Mouse (Mus musculus): Measurements from ENCODE around the gene Pcif1. TPM values are rescaled to one million over a fixed set of nuclear protein-coding genes. Genes with fewer than 3 reads are reported as not detected.

Gene Pcif1
- polyA plus RNA-seq, 1 experiment, result 46.5 TPM

DNA sequence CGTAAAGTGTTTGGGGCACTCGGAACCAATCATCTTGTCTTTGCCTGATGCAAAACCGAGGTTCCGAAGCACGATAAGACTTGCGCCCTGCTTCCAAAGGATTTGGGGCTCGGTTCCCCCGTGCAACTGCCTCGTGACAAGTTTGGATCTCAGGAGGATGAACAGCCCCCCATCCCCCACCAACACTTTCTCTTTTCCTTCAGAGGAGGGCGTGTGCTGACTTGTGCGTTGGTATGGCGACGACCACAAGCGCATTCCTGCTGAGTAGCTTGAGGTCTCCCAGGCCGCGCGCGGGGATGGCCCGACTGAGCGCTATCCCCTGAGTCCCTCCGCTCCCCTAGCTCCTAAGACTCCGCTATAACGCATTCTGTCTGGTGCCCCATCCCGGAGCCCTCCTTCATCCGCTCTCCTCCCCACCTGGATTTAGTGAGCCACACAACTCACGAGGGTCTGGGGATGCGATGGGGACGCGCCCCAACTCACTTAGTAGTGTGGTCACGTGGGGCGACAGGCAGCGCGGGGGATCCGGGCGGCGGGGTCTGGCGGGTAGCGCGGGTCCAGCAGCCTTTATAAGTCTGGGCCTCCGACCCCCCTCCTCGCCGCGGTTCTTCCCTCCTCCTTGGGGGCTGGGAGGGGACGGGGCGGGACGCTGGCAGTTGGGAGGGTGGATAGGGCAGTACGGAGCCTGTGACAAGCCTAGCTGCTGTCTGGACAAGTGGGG is 21.8 kb upstream of the Pcif1 start, which contains the start of gene Pltp:
Gene Pltp (minus strand): TSS at position 611 of the 721 bp plus-strand sequence.
- Histone ChIP-seq H3K79me3 (ENCODE audit: low read depth) (no peaks in the 10 kb centered on the region), H3ac (ENCODE audit: control insufficient read depth, insufficient read length, low read depth) (peak within 1 kb of the TSS; percentile 72), H3K27me3 (ENCODE audit: control insufficient read depth, insufficient read depth, insufficient read length) (no peaks in the 10 kb centered on the region), H3K79me2 (ENCODE audit: control insufficient read depth, insufficient read depth) (no peaks in the 10 kb centered on the region), H3K36me3 (ENCODE audit: control insufficient read depth, insufficient read depth) (no peaks in the 10 kb centered on the region), H3K4me3 (ENCODE audit: insufficient read depth, poor library complexity, severe bottlenecking) (peak within 1 kb of the TSS; percentile 48)
- no peak for TF ChIP-seq MYOD1 (IDR thresholded peaks at IDR 0.05; ENCODE audit: control insufficient read depth, insufficient read length, low read depth)
- peak; percentile 64 for TF ChIP-seq MAX (IDR thresholded peaks at IDR 0.05)
- peak; percentile 78 for TF ChIP-seq USF1 (IDR thresholded peaks at IDR 0.05; ENCODE audit: low read depth)

DNA sequence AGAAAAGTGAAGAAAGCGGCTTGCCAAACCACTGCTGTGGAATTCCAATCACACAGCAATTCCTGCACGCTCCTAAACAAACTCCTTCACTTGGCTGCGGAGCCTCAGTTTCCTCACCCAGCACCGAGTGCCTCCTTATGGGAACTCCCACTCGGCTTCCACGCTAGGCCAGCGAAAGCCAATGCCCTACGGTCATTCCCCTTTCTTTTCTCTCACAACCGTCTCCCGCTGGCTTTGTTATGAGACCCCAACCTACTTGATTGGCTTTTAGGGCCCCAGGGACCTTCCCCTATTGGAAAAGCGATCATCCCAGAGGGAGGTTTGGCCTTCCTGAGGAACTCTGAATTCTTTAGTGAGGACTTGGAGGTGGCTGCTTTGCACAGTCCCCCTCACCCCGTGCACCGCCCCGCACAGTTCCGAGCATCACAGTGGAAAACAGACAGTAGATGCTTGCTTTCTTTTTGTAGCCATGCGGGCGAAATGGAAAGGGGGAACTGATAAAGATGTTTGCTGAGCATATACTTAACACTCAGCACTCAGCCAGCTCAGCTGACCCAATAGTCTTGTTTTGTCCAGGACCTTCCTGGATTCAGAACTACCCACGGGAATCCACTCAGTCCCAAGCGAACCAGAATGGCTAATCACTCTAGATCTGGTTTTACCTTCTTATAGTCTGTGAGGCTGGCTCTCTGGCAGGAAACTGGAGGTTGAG is 21.1 kb upstream of the Pcif1 start:
- no peaks in the 10 kb centered on the region for H3K27me3 ChIP-seq (ENCODE audit: control insufficient read depth, insufficient read depth, insufficient read length)
- TF ChIP-seq MYOG (IDR thresholded peaks at IDR 0.05; ENCODE audit: control insufficient read depth, extremely low read depth, insufficient read length) (no peak), MAX (IDR thresholded peaks at IDR 0.05) (no peak), USF1 (IDR thresholded peaks at IDR 0.05; ENCODE audit: low read depth) (no peak), CTCF (IDR thresholded peaks at IDR 0.05; ENCODE audit: control insufficient read depth, insufficient read depth, insufficient read length) (no peak), CEBPB (IDR thresholded peaks at IDR 0.05; ENCODE audit: low read depth) (no peak), FOSL1 (IDR thresholded peaks at IDR 0.05; ENCODE audit: insufficient read depth, low read length, poor library complexity, severe bottlenecking) (no peak), MYOD1 (IDR thresholded peaks at IDR 0.05; ENCODE audit: control insufficient read depth, insufficient read length, low read depth) (no peak)
- no peaks in the 10 kb centered on the region for H3K79me3 ChIP-seq (ENCODE audit: low read depth)
- H3K4me3 ChIP-seq (ENCODE audit: insufficient read depth, poor library complexity, severe bottlenecking), result peak overlapping the region; percentile 11
- H3ac ChIP-seq (ENCODE audit: control insufficient read depth, insufficient read length, low read depth), result peak overlapping the region; percentile 72
- H3K36me3 ChIP-seq (ENCODE audit: control insufficient read depth, insufficient read depth), result no peaks in the 10 kb centered on the region
- no peaks in the 10 kb centered on the region for H3K79me2 ChIP-seq (ENCODE audit: control insufficient read depth, insufficient read depth)

DNA sequence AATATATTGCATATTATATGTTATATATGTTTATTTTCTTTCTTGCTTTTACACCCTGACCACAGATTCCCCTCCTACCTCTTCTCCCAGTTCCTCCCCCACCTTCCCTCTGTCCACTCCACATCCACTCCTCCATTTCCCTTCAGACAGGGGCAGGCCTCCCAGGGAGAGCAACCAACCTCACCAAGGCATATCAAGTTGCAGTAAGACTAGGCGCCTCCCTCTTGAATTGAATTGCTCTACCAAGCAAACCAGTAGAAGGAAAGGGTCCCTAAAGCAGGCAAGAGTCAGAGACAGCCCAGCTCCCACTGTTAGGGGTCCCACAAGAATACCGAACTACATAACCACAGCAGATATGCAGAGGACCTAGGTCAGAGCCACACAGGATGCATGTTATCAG is 19.9 kb upstream of the Pcif1 start:
- Histone ChIP-seq H3K36me3 (ENCODE audit: control insufficient read depth, insufficient read depth) (no peaks in the 10 kb centered on the region), H3K79me3 (ENCODE audit: low read depth) (no peaks in the 10 kb centered on the region), H3ac (ENCODE audit: control insufficient read depth, insufficient read length, low read depth) (no peak overlapping the region), H3K4me3 (ENCODE audit: insufficient read depth, poor library complexity, severe bottlenecking) (no peak overlapping the region), H3K79me2 (ENCODE audit: control insufficient read depth, insufficient read depth) (no peaks in the 10 kb centered on the region), H3K27me3 (ENCODE audit: control insufficient read depth, insufficient read depth, insufficient read length) (no peaks in the 10 kb centered on the region)
- TF ChIP-seq CEBPB (IDR thresholded peaks at IDR 0.05; ENCODE audit: low read depth) (no peak), FOSL1 (IDR thresholded peaks at IDR 0.05; ENCODE audit: insufficient read depth, low read length, poor library complexity, severe bottlenecking) (no peak), MAX (IDR thresholded peaks at IDR 0.05) (no peak), MYOG (IDR thresholded peaks at IDR 0.05; ENCODE audit: control insufficient read depth, extremely low read depth, insufficient read length) (no peak), CTCF (IDR thresholded peaks at IDR 0.05; ENCODE audit: control insufficient read depth, insufficient read depth, insufficient read length) (no peak)

DNA sequence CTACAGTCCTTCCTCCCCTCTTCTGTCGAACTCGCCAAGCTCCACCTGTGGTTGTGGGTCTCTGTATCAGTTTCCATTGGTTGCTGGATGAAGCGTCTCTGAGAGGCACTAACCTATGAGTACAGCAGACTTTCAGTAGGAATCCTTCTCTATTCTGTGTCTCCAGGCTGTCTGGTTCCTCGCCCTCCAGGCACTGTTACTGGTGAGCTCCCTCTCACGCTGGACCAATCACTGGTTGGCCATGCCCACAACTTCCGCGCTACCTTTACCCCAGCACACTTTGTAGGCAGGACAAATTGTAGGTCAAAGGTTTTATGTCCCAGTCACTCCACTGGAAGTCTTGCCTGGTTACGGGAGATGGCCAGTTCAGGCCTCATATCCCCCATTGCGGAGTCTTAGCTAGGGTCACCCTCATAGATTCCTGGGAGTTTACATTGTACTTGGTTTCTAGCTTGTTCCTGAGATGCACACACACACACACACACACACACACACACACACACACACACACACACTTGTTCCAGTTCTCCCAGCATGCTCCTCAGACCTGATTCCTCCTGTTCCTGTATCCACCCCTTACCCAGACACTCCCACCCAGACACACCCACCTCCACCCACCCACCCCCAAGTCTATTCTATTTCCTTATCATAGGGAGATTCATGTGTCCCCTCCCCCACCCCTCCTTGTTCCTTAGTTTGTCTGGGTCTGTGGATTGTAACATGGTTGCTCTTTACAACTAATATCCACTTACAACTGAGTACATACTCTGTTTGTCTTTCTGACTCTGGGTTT is 19.3 kb upstream of the Pcif1 start:
- no peak overlapping the region for H3K4me3 ChIP-seq (ENCODE audit: insufficient read depth, poor library complexity, severe bottlenecking)
- no peaks in the 10 kb centered on the region for H3K27me3 ChIP-seq (ENCODE audit: control insufficient read depth, insufficient read depth, insufficient read length)
- no peaks in the 10 kb centered on the region for H3K79me3 ChIP-seq (ENCODE audit: low read depth)
- no peaks in the 10 kb centered on the region for H3K79me2 ChIP-seq (ENCODE audit: control insufficient read depth, insufficient read depth)
- no peaks in the 10 kb centered on the region for H3K36me3 ChIP-seq (ENCODE audit: control insufficient read depth, insufficient read depth)
- TF ChIP-seq CTCF (IDR thresholded peaks at IDR 0.05; ENCODE audit: control insufficient read depth, insufficient read depth, insufficient read length), result no peak
- no peak for TF ChIP-seq FOSL1 (IDR thresholded peaks at IDR 0.05; ENCODE audit: insufficient read depth, low read length, poor library complexity, severe bottlenecking)
- TF ChIP-seq MYOG (IDR thresholded peaks at IDR 0.05; ENCODE audit: control insufficient read depth, extremely low read depth, insufficient read length), result no peak
- no peak for TF ChIP-seq MAX (IDR thresholded peaks at IDR 0.05)
- TF ChIP-seq MYOD1 (IDR thresholded peaks at IDR 0.05; ENCODE audit: control insufficient read depth, insufficient read length, low read depth), result no peak
- TF ChIP-seq CEBPB (IDR thresholded peaks at IDR 0.05; ENCODE audit: low read depth), result no peak
- no peak for TF ChIP-seq USF1 (IDR thresholded peaks at IDR 0.05; ENCODE audit: low read depth)
- H3ac ChIP-seq (ENCODE audit: control insufficient read depth, insufficient read length, low read depth), result no peak overlapping the region

DNA sequence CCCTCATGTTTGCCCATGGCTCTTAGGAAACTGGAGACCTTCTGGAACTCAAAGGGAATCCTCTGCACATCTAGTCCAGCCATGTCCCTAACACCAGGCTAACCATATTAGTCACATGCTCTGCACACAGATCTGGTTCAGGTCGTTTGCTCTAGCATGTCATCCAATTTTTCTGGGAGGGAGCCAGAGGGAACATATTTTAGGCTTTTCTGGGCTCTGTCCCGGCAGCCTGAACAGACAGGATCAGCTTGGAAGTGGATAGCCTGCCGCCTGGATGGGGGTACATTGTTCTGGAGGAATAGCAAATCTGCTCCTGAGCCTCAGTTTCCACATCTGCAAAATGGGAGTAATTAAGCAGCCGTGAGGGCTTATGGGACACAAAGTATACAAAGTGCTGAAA is 18.0 kb upstream of the Pcif1 start:
- TF ChIP-seq USF1 (IDR thresholded peaks at IDR 0.05; ENCODE audit: low read depth) (no peak), FOSL1 (IDR thresholded peaks at IDR 0.05; ENCODE audit: insufficient read depth, low read length, poor library complexity, severe bottlenecking) (no peak), MAX (IDR thresholded peaks at IDR 0.05) (no peak), CEBPB (IDR thresholded peaks at IDR 0.05; ENCODE audit: low read depth) (no peak), MYOD1 (IDR thresholded peaks at IDR 0.05; ENCODE audit: control insufficient read depth, insufficient read length, low read depth) (no peak), CTCF (IDR thresholded peaks at IDR 0.05; ENCODE audit: control insufficient read depth, insufficient read depth, insufficient read length) (no peak), MYOG (IDR thresholded peaks at IDR 0.05; ENCODE audit: control insufficient read depth, extremely low read depth, insufficient read length) (no peak)
- Histone ChIP-seq H3K27me3 (ENCODE audit: control insufficient read depth, insufficient read depth, insufficient read length) (no peaks in the 10 kb centered on the region), H3ac (ENCODE audit: control insufficient read depth, insufficient read length, low read depth) (no peak overlapping the region), H3K79me2 (ENCODE audit: control insufficient read depth, insufficient read depth) (no peaks in the 10 kb centered on the region), H3K4me3 (ENCODE audit: insufficient read depth, poor library complexity, severe bottlenecking) (no peak overlapping the region), H3K36me3 (ENCODE audit: control insufficient read depth, insufficient read depth) (no peaks in the 10 kb centered on the region), H3K79me3 (ENCODE audit: low read depth) (no peaks in the 10 kb centered on the region)

Data from C2C12 (cell line).